Comparison of ENCODE assay signal across 12 mouse cellular contexts in genomic region chr8:120049949-120050348, GRCm38 (mm10). TPM values are rescaled to one million over a fixed set of nuclear protein-coding genes. Genes with fewer than 3 reads are reported as not detected.
DNase-seq lines count a peak whose midpoint lies in the region; ATAC-seq lines count a peak whose summit lies in the region.
"Had no signal": no experiment of that assay in that cellular context is flagged by ENCODE, and none has a peak within 500 bp of the region (broad histone marks: within the 10 kb centered on the region; RNA-seq: fewer than 3 reads in every experiment).

No protein-coding gene starts in this region.

- DNase-seq in forebrain, embryonic 10.5 days (ENCODE audit: extremely low spot score, low spot score), result no peak
- no peak for DNase-seq in forebrain, embryonic 14.5 days (ENCODE audit: low spot score)
- peak; percentile 86 for DNase-seq in thymus, postnatal 0 days (ENCODE audit: low spot score)
- DNase-seq in adrenal gland, postnatal 10 days, result no peak
- no peak for DNase-seq in layer of hippocampus, adult 11-12 months (ENCODE audit: low spot score)
- DNase-seq: heart, adult 18-20 months; heart, postnatal 14 days; kidney, postnatal 25 days had no signal

- H3K36me3 ChIP-seq in forebrain, embryonic 10.5 days (replicated peaks), result no peaks in the 10 kb centered on the region
- H3K36me3 ChIP-seq in forebrain, embryonic 14.5 days (ENCODE audit: control insufficient read depth, insufficient read depth, low read length), result no peaks in the 10 kb centered on the region

- no peaks in the 10 kb centered on the region for H3K27me3 ChIP-seq in forebrain, embryonic 10.5 days (ENCODE audit: poor library complexity, severe bottlenecking)
- no peaks in the 10 kb centered on the region for H3K27me3 ChIP-seq in forebrain, embryonic 14.5 days (replicated peaks; ENCODE audit: control insufficient read depth, insufficient read depth, low read length)

- H3K4me1 ChIP-seq in forebrain, embryonic 10.5 days, result peaks cover 40% of the 10 kb centered on the region
- no peaks in the 10 kb centered on the region for H3K4me1 ChIP-seq in forebrain, embryonic 14.5 days (ENCODE audit: control insufficient read depth, insufficient read depth, low read length)

- ATAC-seq in forebrain, embryonic 14.5 days, result no peak
- ATAC-seq in activated CD4-positive, CD25-positive, alpha-beta regulatory T cell, adult 4 months, result peak; percentile 55
- ATAC-seq in megakaryocyte, adult 5-6 weeks (ENCODE audit: poor library complexity, severe bottlenecking), result peak; percentile 86
- no peak for ATAC-seq in erythroid progenitor cell, adult 5-6 weeks (replicated peaks; ENCODE audit: low FRiP score, poor library complexity, severe bottlenecking)

- no peak overlapping the region for H3K9ac ChIP-seq in forebrain, embryonic 14.5 days (ENCODE audit: low read length)
- H3K9ac ChIP-seq: liver, embryonic 14.5 days had no signal

- 80% methylated on average over 13 of the region's 13 CpGs for WGBS in forebrain, embryonic 10.5 days
- 90% methylated on average over 13 of the region's 13 CpGs for WGBS in forebrain, embryonic 14.5 days

- H3K4me2 ChIP-seq in forebrain, embryonic 14.5 days (ENCODE audit: low read length), result no peak overlapping the region

- no peak overlapping the region for H3K4me3 ChIP-seq in forebrain, embryonic 10.5 days
- H3K4me3 ChIP-seq in forebrain, embryonic 14.5 days (ENCODE audit: low read depth, low read length), result no peak overlapping the region

- H3K9me3 ChIP-seq in forebrain, embryonic 10.5 days, result no peaks in the 10 kb centered on the region
- no peaks in the 10 kb centered on the region for H3K9me3 ChIP-seq in forebrain, embryonic 14.5 days (replicated peaks; ENCODE audit: control insufficient read depth, low read length)

- H3K27ac ChIP-seq in forebrain, embryonic 10.5 days, result peak overlapping the region; percentile 21; the same call in 1 of the 2 replicates
- no peak overlapping the region for H3K27ac ChIP-seq in forebrain, embryonic 14.5 days (ENCODE audit: low read depth, low read length)
- H3K27ac ChIP-seq: liver, embryonic 14.5 days had no signal

RNA-seq across cellular contexts. Expression of gene Zdhhc7, which starts 51.3 kb away (rescaled TPM):
- polyA plus RNA-seq in forebrain, embryonic 10.5 days (2016; fragmentation: Nextera tagmentation; extraction: Ambion mirVana), result 28.3 and 30.2 TPM in 2 replicates
- 19.5 and 21.8 TPM in 2 replicates for polyA plus RNA-seq in forebrain, embryonic 14.5 days (2014; fragmentation: Nextera tagmentation; extraction: Ambion mirVana)
- 1 to 10 TPM; 4.9 to 5.5 TPM for polyA plus RNA-seq in activated CD4-positive, CD25-positive, alpha-beta regulatory T cell, adult 4 months (2017; shearing (Covaris generic))
- total RNA-seq in megakaryocyte, adult 5-6 weeks (2015), result 21.1 and 23.0 TPM in 2 replicates
- 31.8 and 33.3 TPM in 2 replicates for total RNA-seq in megakaryocyte, adult 5-6 weeks (2017)
- polyA plus RNA-seq in thymus, postnatal 0 days (2015; fragmentation: Nextera tagmentation; extraction: Ambion mirVana), result 30.6 and 35.9 TPM in 2 replicates
- total RNA-seq in erythroid progenitor cell, adult 5-6 weeks (2015; ENCODE audit: low replicate concordance), result 6.8 and 8.0 TPM in 2 replicates
- 9.2 and 9.6 TPM in 2 replicates for total RNA-seq in erythroid progenitor cell, adult 5-6 weeks (2017; ENCODE audit: low replicate concordance)
- 10 to 100 TPM; 43.2 to 44.8 TPM for total RNA-seq in adrenal gland, postnatal 10 days (2021)

RNA-seq across cellular contexts. Expression of gene Crispld2, which starts 57.7 kb away (rescaled TPM):
- 2.4 and 2.5 TPM in 2 replicates for polyA plus RNA-seq in forebrain, embryonic 10.5 days (2016; fragmentation: Nextera tagmentation; extraction: Ambion mirVana)
- 0.79 and 0.95 TPM in 2 replicates for polyA plus RNA-seq in forebrain, embryonic 14.5 days (2014; fragmentation: Nextera tagmentation; extraction: Ambion mirVana)
- not detected for polyA plus RNA-seq in activated CD4-positive, CD25-positive, alpha-beta regulatory T cell, adult 4 months (2017; shearing (Covaris generic))
- 6.4 and 8.8 TPM in 2 replicates for total RNA-seq in megakaryocyte, adult 5-6 weeks (2015)
- total RNA-seq in megakaryocyte, adult 5-6 weeks (2017), result 7.8 and 10.5 TPM in 2 replicates
- 2.4 TPM in 2 replicates for polyA plus RNA-seq in thymus, postnatal 0 days (2015; fragmentation: Nextera tagmentation; extraction: Ambion mirVana)
- 2.2 and 4.6 TPM in 2 replicates for total RNA-seq in erythroid progenitor cell, adult 5-6 weeks (2015; ENCODE audit: low replicate concordance)
- total RNA-seq in erythroid progenitor cell, adult 5-6 weeks (2017; ENCODE audit: low replicate concordance), result 1.9 and 2.1 TPM in 2 replicates
- total RNA-seq in adrenal gland, postnatal 10 days (2021), result 1 to 10 TPM; 5.9 to 7.7 TPM

Comparison
In these comparisons a context has a peak if more than half of its experiments do, and no peak if none do; other contexts are left out.
1. ATAC-seq: peak in activated CD4-positive, CD25-positive, alpha-beta regulatory T cell, adult 4 months (single experiment) and megakaryocyte, adult 5-6 weeks (single experiment); none in forebrain, embryonic 14.5 days (single experiment) and erythroid progenitor cell, adult 5-6 weeks (single experiment).